Mouse (Mus musculus) kidney, adult 2 months (tissue): ENCODE measurements around the gene Whrn.

Experiments used
- CTCF ChIP-seq: fragments of 200-500 bp; conservative IDR thresholded peaks from 2 replicates; pipeline ENCODE4 v1.5.1; 2011; ENCODE audit warnings: low read depth, mild to moderate bottlenecking, control low read depth, low read length, moderate library complexity, mixed read lengths; ENCODE audit not compliant: insufficient read depth, insufficient read length
- POLR2A ChIP-seq: fragments of 200-500 bp; IDR thresholded peaks from one replicate; pipeline ENCODE4 v1.6.1; 2011; ENCODE audit warnings: low read depth, low read length, control low read depth

- TF ChIP-seq POLR2A (no peak), CTCF (no peak)
Observed at GRCm38 (mm10) chr4:63525514-63525913, 29.7 kb upstream of the Whrn start.
